Mouse (Mus musculus) fibroblast of lung, adult 2 months (primary cell): ENCODE measurements around the gene H2afy2.

Source experiments
- DNase-seq: peaks from one replicate; pipeline ENCODE4 v3.0.0-alpha.2; 2011; ENCODE audit warnings: low read depth

The H2afy2 gene

GRCm38 (mm10) chr10:61722215-61722614 is 61.7 kb downstream of the H2afy2 start:
- no peak for DNase-seq

DNA sequence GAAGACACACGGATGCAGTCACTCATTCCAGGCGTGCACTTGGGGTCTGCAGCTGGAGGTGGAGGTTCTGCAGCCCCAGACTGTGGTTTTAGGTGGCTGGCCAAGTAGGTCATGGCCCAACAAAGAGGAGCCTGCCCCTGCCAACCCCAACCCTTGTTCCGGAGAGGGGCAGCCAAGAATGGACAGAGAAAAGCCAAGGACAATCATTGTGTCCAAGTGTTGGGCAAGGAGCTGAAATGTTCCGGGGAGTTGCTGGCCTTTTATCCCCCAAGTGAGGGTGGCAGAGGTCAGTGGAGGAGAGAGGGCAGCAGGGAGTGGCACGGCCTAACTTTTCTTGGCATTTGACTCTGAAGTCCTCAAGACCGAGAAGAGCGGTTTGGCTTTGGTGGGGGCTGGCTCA is 63.6 kb downstream of the H2afy2 start:
- no peak for DNase-seq

- no peak for DNase-seq
Measured at GRCm38 (mm10) chr10:61717406-61718296, 66.3 kb downstream of the H2afy2 start.

GRCm38 (mm10) chr10:61715996-61716864 is 67.7 kb downstream of the H2afy2 start:
- no peak for DNase-seq

DNA sequence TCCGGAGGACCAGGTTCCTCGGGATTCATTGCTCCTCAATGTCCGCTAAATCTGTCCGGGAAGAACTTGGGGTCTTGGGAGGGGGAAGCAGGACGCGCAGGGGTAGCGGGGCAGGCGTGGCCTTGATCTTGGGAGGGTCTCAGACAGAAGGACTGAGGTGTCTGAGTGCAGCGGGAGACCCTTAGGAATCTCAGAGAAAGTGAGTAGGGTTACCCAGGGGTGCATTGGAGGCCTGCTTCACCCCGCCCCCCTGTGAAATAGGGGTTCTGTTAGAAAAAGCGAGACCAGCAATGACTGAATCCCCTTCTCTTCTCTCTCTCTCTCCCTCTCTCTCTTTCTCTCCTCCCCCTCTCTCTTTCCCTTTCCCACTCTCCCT is 68.5 kb downstream of the H2afy2 start:
- no peak for DNase-seq

DNA sequence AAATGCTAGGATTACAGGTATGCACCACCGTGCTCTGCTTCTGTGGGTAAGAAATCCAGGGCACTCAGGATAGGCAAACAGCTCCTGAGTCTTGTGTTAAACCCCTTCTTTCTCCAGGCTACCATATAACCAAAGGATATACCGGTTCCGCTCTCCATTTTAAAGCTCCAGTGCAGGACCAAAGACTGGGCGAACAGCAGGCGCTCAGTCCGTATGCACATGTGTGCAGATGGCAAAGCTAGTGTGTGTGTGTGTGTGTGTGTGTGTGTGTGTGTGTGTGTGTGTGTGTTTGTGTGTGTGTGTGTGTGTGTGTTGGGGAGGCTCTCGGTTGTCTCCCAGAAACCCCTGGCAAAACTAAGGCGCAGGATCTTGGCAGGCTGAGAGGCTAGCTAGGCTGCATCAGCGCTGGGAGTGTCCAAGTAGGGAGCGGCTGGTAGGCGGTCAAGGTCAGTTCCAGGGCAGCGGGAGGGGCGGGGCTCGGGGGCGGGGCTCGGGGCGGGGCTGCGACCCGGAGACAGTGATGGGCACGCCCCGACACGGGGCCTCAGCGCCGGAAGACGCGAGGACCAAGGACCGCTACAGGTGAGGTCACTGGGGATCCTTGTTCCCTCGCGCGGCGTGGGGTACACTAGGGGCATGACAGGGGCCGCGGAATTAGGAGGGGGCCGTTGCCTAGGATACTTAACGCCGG is 69.0 kb downstream of the H2afy2 start, which contains the start of gene Aifm2:
Aifm2 (plus strand) TSS at position 493 of the 691 bp plus-strand sequence.
- peak; percentile 49 for DNase-seq

DNA sequence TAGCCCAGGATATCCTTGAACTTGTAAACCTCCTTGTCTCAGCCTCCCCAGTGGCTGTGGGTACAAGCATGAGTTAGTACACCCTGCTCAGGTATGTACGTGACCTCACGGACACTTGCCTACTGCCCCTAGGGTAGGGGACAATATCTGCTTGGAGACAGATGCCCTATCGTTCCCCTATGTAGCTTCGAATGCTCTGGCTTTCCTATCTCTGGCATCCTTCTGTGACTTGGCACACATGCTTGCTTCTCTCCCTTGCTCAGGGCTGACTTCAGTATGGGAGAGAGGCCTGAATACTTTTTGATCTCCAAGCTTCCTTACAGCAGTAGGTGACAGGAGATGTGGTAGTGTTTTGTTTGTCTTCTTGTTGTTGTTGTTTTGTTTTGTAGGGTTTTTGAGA is 69.8 kb downstream of the H2afy2 start:
- DNase-seq: no peak

DNA sequence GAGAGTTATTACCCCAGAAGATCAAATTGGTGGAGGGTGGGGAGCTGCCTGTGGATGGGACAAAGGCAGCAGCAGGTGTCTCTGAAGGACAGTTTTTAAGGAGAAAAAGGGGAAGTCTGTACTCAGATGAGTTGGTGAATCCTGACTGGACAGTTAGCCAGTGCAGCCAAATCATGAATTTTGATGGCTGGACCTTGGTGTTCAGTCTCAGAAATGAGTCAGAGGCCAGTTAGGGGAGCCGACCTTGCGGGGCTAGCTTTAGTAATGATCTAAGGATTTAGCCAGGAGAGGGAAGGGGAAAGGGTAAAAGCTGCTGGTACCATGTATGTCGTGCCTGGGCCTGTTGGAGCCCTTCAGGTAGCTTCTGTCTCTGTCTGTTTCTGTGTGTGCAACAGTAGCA is 70.3 kb downstream of the H2afy2 start:
- DNase-seq: no peak

- no peak for DNase-seq
Measured at GRCm38 (mm10) chr10:61706412-61707375, 77.3 kb downstream of the H2afy2 start.

GRCm38 (mm10) chr10:61704663-61705062 is 79.3 kb downstream of the H2afy2 start:
- no peak for DNase-seq

GRCm38 (mm10) chr10:61697028-61697427 is 86.9 kb downstream of the H2afy2 start:
- DNase-seq: no peak

DNA sequence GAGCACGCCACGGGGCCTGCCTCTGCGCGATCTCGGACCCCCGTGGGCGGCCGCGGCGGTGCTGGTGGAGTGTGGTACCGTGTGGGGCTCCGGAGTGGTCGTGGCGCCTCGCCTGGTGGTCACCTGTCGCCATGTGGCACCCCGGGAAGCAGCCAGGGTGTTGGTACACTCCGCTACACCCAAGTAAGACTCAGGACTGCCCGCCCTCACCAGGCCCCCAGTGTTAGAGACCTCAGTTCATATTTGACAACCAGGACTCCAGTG is 87.5 kb downstream of the H2afy2 start:
- DNase-seq: no peak

DNA sequence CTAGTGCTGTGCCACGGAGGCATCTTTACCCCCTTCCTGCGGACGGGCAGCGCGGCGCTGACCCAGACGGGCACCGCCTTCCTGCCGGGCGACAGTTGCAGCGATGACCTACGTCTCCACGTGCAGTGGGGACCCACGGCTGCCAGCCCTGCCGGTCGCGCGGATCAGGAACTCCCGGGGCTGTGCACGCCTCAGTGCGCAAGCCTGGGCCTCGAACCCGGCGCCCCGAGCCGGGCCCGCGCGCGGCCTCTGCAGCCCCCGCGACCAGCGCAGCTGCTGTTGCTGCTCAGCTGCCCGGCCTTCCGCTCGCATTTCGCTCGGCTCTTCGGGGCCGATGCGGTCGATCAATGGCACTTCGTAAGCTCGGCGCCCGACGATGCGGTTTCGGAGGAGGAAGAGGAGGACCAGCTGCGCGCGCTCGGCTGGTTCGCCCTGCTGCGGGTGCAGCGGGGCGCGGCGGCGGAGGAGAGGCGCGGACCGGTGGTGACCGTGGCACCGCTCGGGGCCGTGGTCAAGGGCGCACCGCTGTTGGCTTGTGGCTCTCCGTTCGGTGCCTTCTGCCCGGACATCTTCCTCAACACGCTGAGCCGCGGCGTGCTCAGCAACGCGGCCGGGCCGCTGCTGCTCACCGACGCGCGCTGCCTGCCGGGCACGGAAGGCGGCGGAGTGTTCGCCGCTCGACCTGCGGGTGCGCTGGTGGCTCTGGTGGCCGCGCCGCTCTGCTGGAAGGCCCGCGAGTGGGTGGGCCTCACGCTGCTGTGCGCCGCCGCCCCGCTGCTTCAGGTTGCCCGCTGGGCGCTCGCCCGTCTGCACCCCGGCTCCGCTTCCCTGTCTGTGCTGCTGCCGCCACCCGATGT is 88.0 kb downstream of the H2afy2 start:
- no peak for DNase-seq

GRCm38 (mm10) chr10:61694870-61695670 is 88.9 kb downstream of the H2afy2 start, which contains the start of gene Tysnd1:
Gene Tysnd1, plus strand, starts transcription at chr10:61695514.
- DNase-seq: peak; percentile 92

DNA sequence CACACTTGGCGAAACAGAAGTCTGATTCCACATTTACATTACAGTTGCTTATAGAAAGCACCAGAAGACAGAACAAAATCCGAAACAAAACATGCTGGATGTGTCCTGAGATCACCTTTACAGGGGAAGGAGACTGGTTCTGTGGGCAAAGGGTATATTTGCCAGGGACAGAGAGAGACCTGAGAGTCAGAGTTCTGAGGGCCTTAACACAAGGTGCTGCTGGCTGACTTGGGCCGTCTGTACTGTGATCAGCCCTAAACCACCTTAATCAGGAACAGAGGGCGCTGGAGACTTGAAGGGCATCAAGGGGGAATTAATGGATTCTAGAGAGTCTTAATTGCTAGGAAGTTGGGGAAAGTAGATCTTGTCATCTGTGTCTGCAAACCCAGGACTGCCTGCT is 90.4 kb downstream of the H2afy2 start:
- no peak for DNase-seq

DNA sequence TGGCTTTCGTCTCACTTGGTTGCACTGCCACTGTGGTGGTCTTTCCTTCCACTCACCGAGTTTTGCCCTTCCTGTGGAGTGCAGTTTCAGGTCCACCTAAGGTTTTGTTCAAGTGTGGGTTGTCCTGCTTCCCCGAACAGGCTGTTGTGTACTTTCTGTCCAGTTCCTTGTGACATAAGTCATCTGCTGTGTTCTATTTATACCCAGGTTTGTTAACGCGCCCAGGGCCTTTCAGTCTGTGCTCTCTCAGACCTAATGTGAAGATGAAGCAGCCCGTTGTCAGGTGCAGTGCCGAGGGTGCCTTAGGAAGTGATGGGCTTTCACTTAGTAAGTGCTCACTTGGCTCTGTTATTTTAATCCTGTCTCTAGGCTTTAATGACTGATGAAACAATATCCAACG is 94.5 kb downstream of the H2afy2 start:
- DNase-seq: no peak
